Mouse (Mus musculus): Measurements from ENCODE around the gene Lypd6b.

- no peak for TF ChIP-seq CTCF (conservative IDR thresholded peaks at IDR 0.05; ENCODE audit: insufficient read depth, insufficient read length, low read depth, low read length)
- TF ChIP-seq POLR2A (IDR thresholded peaks at IDR 0.05; ENCODE audit: low read depth, low read length), result no peak
Observed at GRCm38 (mm10) chr2:49815696-49816320, 28.3 kb downstream of the Lypd6b start.

Data from kidney, adult 2 months (tissue).